ENCODE assay signal across 17 mouse cellular contexts in genomic region chr17:8256982-8257381, GRCm38 (mm10). TPM values are rescaled to one million over a fixed set of nuclear protein-coding genes. Genes with fewer than 3 reads are reported as not detected.
DNase-seq lines count a peak whose midpoint lies in the region; ATAC-seq and TF ChIP-seq lines count a peak whose summit lies in the region.
"Had no signal": no experiment of that assay in that cellular context is flagged by ENCODE, and none has a peak within 500 bp of the region (broad histone marks: within the 10 kb centered on the region; RNA-seq: fewer than 3 reads in every experiment).

No protein-coding gene starts in this region.

- no peak overlapping the region for H3K27ac ChIP-seq in kidney, postnatal 0 days
- no peak overlapping the region for H3K27ac ChIP-seq in kidney, embryonic 15.5 days
- H3K27ac ChIP-seq: hindbrain, embryonic 10.5 days; midbrain, embryonic 12.5 days; neural tube, embryonic 12.5 days had no signal

- WGBS in kidney, postnatal 0 days = 73% methylated on average over 8 of the region's 8 CpGs
- WGBS in kidney, embryonic 15.5 days = 78% methylated on average over 8 of the region's 8 CpGs

- no peak for DNase-seq in kidney, postnatal 0 days (ENCODE audit: low spot score)
- DNase-seq in lung, postnatal 36 days = peak; percentile 40
- no peak for DNase-seq in lung, postnatal 25 days (ENCODE audit: low spot score)
- DNase-seq in Patski (ENCODE audit: low read depth, low spot score) = no peak
- peak; percentile 57 for DNase-seq in splenic B cell, adult 2 months (ENCODE audit: low read depth, low spot score)
- DNase-seq in embryo, embryonic 9.5 days (ENCODE audit: extremely low spot score) = no peak
- DNase-seq: cerebellum, adult 11 months; gastrocnemius, postnatal 25 days; kidney, adult 11 months; thymus, postnatal 25 days had no signal

- no peak overlapping the region for H3K4me2 ChIP-seq in kidney, postnatal 0 days (ENCODE audit: low read length)
- no peak overlapping the region for H3K4me2 ChIP-seq in kidney, embryonic 15.5 days
- H3K4me2 ChIP-seq: heart, embryonic 12.5 days; midbrain, embryonic 12.5 days; neural tube, embryonic 12.5 days had no signal

- no peak for ATAC-seq in kidney, postnatal 0 days (replicated peaks; ENCODE audit: low FRiP score, low read depth)
- no peak for ATAC-seq in kidney, embryonic 15.5 days (replicated peaks; ENCODE audit: low FRiP score)
- no peak for ATAC-seq in Patski
- ATAC-seq: forebrain, embryonic 16.5 days had no signal

- no peak overlapping the region for H3K9ac ChIP-seq in kidney, postnatal 0 days (ENCODE audit: low read depth, low read length)
- no peak overlapping the region for H3K9ac ChIP-seq in kidney, embryonic 15.5 days
- H3K9ac ChIP-seq: heart, embryonic 12.5 days; midbrain, embryonic 12.5 days; neural tube, embryonic 12.5 days had no signal

- no peaks in the 10 kb centered on the region for H3K36me3 ChIP-seq in kidney, postnatal 0 days (ENCODE audit: insufficient read depth, low read length)
- no peaks in the 10 kb centered on the region for H3K36me3 ChIP-seq in kidney, embryonic 15.5 days
- peaks cover 4% of the 10 kb centered on the region for H3K36me3 ChIP-seq in splenic B cell, adult 2 months (ENCODE audit: control insufficient read depth, insufficient read depth, low read length, poor library complexity, severe bottlenecking)
- H3K36me3 ChIP-seq: G1E; heart, embryonic 12.5 days; hindbrain, embryonic 10.5 days; midbrain, embryonic 12.5 days; neural tube, embryonic 12.5 days had no signal

- POLR2A ChIA-PET in Patski (lab: Charles Lee) = no interaction called here

- H3K9me3 ChIP-seq in kidney, postnatal 0 days (replicated peaks; ENCODE audit: low read length) = no peaks in the 10 kb centered on the region
- H3K9me3 ChIP-seq in kidney, embryonic 15.5 days (replicated peaks) = no peaks in the 10 kb centered on the region
- H3K9me3 ChIP-seq: G1E; heart, embryonic 12.5 days; hindbrain, embryonic 10.5 days; midbrain, embryonic 12.5 days; neural tube, embryonic 12.5 days had no signal

- CTCF ChIA-PET in Patski (lab: Charles Lee) = interaction anchor here (1.0 to 1.2 kb wide), 4 partner anchors 10 to 204 kb away, joined by 3 to 5 read pairs (median 4); no protein-coding TSS in a partner anchor

- TF ChIP-seq CTCF in kidney, postnatal 0 days (IDR thresholded peaks at IDR 0.05; ENCODE audit: low read depth) = peak; percentile 52
- TF ChIP-seq CTCF in Patski (IDR thresholded peaks at IDR 0.05) = peak; percentile 35

- in situ Hi-C loops in Patski (cut with MboI; ENCODE audit: low pct_unique_long_range_greater_than_20kb) = loop anchor here (5.0 kb wide), 1 partner anchor 115 kb away; no protein-coding TSS in a partner anchor

- no peaks in the 10 kb centered on the region for H3K4me1 ChIP-seq in kidney, postnatal 0 days (replicated peaks; ENCODE audit: insufficient read depth, low read length)
- H3K4me1 ChIP-seq in kidney, embryonic 15.5 days = peaks cover 6% of the 10 kb centered on the region; the same call in 1 of the 2 replicates
- H3K4me1 ChIP-seq: heart, embryonic 12.5 days; hindbrain, embryonic 10.5 days; midbrain, embryonic 12.5 days; neural tube, embryonic 12.5 days had no signal

- no peak overlapping the region for H3K4me3 ChIP-seq in kidney, postnatal 0 days (replicated peaks; ENCODE audit: low read depth, low read length)
- H3K4me3 ChIP-seq in kidney, embryonic 15.5 days (replicated peaks) = no peak overlapping the region
- H3K4me3 ChIP-seq: heart, embryonic 12.5 days; hindbrain, embryonic 10.5 days; midbrain, embryonic 12.5 days; neural tube, embryonic 12.5 days had no signal

- H3K27me3 ChIP-seq in kidney, postnatal 0 days (ENCODE audit: insufficient read depth, low read length) = no peaks in the 10 kb centered on the region
- no peaks in the 10 kb centered on the region for H3K27me3 ChIP-seq in kidney, embryonic 15.5 days
- no peaks in the 10 kb centered on the region for H3K27me3 ChIP-seq in Patski
- H3K27me3 ChIP-seq in splenic B cell, adult 2 months (ENCODE audit: control insufficient read depth, insufficient read depth, low read length, poor library complexity, severe bottlenecking) = no peaks in the 10 kb centered on the region
- H3K27me3 ChIP-seq: midbrain, embryonic 12.5 days; neural tube, embryonic 12.5 days had no signal

RNA-seq across cellular contexts. Expression of gene Ccr6, which starts 21.1 kb away (rescaled TPM):
- polyA plus RNA-seq in kidney, postnatal 0 days (2015; fragmentation: Nextera tagmentation; extraction: Ambion mirVana) = not detected in 2 replicates
- not detected in 2 replicates for polyA plus RNA-seq in kidney, embryonic 15.5 days (2015; fragmentation: Nextera tagmentation; extraction: Ambion mirVana)
- not detected for polyA plus RNA-seq in Patski (2021)
- polyA plus RNA-seq: forebrain, embryonic 16.5 days; G1E; heart, embryonic 12.5 days; hindbrain, embryonic 10.5 days; midbrain, embryonic 12.5 days; neural tube, embryonic 12.5 days had no signal

RNA-seq across cellular contexts. Expression of gene Mpc1, which starts 25.7 kb away (rescaled TPM):
- 444 and 498 TPM in 2 replicates for polyA plus RNA-seq in kidney, postnatal 0 days (2015; fragmentation: Nextera tagmentation; extraction: Ambion mirVana)
- polyA plus RNA-seq in kidney, embryonic 15.5 days (2015; fragmentation: Nextera tagmentation; extraction: Ambion mirVana) = 165 and 179 TPM in 2 replicates
- 168 TPM for polyA plus RNA-seq in Patski (2021)

RNA-seq across cellular contexts. Expression of gene Sft2d1, which starts 53.9 kb away (rescaled TPM):
- 93.3 and 102 TPM in 2 replicates for polyA plus RNA-seq in kidney, postnatal 0 days (2015; fragmentation: Nextera tagmentation; extraction: Ambion mirVana)
- polyA plus RNA-seq in kidney, embryonic 15.5 days (2015; fragmentation: Nextera tagmentation; extraction: Ambion mirVana) = 77.8 and 81.4 TPM in 2 replicates
- polyA plus RNA-seq in Patski (2021) = 61.2 TPM

Comparison
In these comparisons a context has a peak if more than half of its experiments do, and no peak if none do; other contexts are left out.
1. DNase-seq: peak in lung, postnatal 36 days (single experiment) and splenic B cell, adult 2 months (single experiment); none in kidney, postnatal 0 days (single experiment), lung, postnatal 25 days (single experiment), Patski (single experiment) and embryo, embryonic 9.5 days (single experiment).